8 mouse cellular contexts compared by ENCODE assay signal in genomic region chr12:110843194-110844048, GRCm38 (mm10). TPM values are rescaled to one million over a fixed set of nuclear protein-coding genes. Genes with fewer than 3 reads are reported as not detected.
DNase-seq lines count a peak whose midpoint lies in the region; ATAC-seq and TF ChIP-seq lines count a peak whose summit lies in the region.

No protein-coding gene starts in this region.

- H3K4me3 ChIP-seq in embryonic facial prominence, embryonic 11.5 days (ENCODE audit: low read depth, low read length): peak overlapping the region; percentile 34
- H3K4me3 ChIP-seq in limb, embryonic 14.5 days (replicated peaks; ENCODE audit: low read length): peak overlapping the region; percentile 39
- H3K4me3 ChIP-seq in midbrain, embryonic 15.5 days: peak overlapping the region; percentile 33

- peak; percentile 86 for DNase-seq in 416B (ENCODE audit: low read depth)
- peak; percentile 87 for DNase-seq in adrenal gland, postnatal 25 days
- DNase-seq in embryonic facial prominence, embryonic 11.5 days (ENCODE audit: low spot score): peak; percentile 88
- DNase-seq in heart, adult 11 months: peak; percentile 98
- DNase-seq in kidney, adult 11 months: peak; percentile 78
- peak; percentile 75 for DNase-seq in limb, embryonic 14.5 days (ENCODE audit: low spot score)
- DNase-seq in spleen, adult 12 weeks (ENCODE audit: low spot score): peak; percentile 83

- no peaks in the 10 kb centered on the region for H3K36me3 ChIP-seq in embryonic facial prominence, embryonic 11.5 days (replicated peaks; ENCODE audit: control insufficient read depth, insufficient read depth, low read depth, low read length)
- H3K36me3 ChIP-seq in limb, embryonic 14.5 days (ENCODE audit: control insufficient read depth, insufficient read depth, low read length): no peaks in the 10 kb centered on the region
- H3K36me3 ChIP-seq in midbrain, embryonic 15.5 days (replicated peaks): no peaks in the 10 kb centered on the region

- no peak for TF ChIP-seq POLR2A in limb, embryonic 14.5 days (IDR thresholded peaks at IDR 0.05; ENCODE audit: borderline replicate concordance, extremely low read depth, insufficient read depth, insufficient read length)

- ATAC-seq in embryonic facial prominence, embryonic 11.5 days (replicated peaks; ENCODE audit: insufficient number of reproducible peaks, low FRiP score, low TSS enrichment, low read depth): no peak
- peak; percentile 29; the same call in 1 of the 2 replicates for ATAC-seq in limb, embryonic 14.5 days (ENCODE audit: low FRiP score, low read depth)
- no peak for ATAC-seq in midbrain, embryonic 15.5 days (replicated peaks)

- no peak overlapping the region for H3K27ac ChIP-seq in embryonic facial prominence, embryonic 11.5 days (replicated peaks; ENCODE audit: low read depth, low read length)
- no peak overlapping the region for H3K27ac ChIP-seq in limb, embryonic 14.5 days (replicated peaks; ENCODE audit: low read depth, low read length)
- H3K27ac ChIP-seq in midbrain, embryonic 15.5 days: no peak overlapping the region

- 18% methylated on average over 32 of the region's 32 CpGs for WGBS in embryonic facial prominence, embryonic 11.5 days
- WGBS in limb, embryonic 14.5 days: 21% methylated on average over 32 of the region's 32 CpGs
- WGBS in midbrain, embryonic 15.5 days: 19% methylated on average over 32 of the region's 32 CpGs

- H3K4me1 ChIP-seq in embryonic facial prominence, embryonic 11.5 days (ENCODE audit: control insufficient read depth, insufficient read depth, low read length): peaks cover 4% of the 10 kb centered on the region
- peaks cover 8% of the 10 kb centered on the region; the same call in 1 of the 2 replicates for H3K4me1 ChIP-seq in limb, embryonic 14.5 days (ENCODE audit: control insufficient read depth, insufficient read depth, low read length)
- H3K4me1 ChIP-seq in midbrain, embryonic 15.5 days: peaks cover 35% of the 10 kb centered on the region

- peak overlapping the region; percentile 66 for H3K4me2 ChIP-seq in embryonic facial prominence, embryonic 11.5 days (ENCODE audit: low read depth, low read length)
- H3K4me2 ChIP-seq in limb, embryonic 14.5 days (replicated peaks; ENCODE audit: low read depth, low read length, severe bottlenecking): peak overlapping the region; percentile 58
- H3K4me2 ChIP-seq in midbrain, embryonic 15.5 days: peak overlapping the region; percentile 53

- H3K9ac ChIP-seq in embryonic facial prominence, embryonic 11.5 days (replicated peaks; ENCODE audit: low read length): peak overlapping the region; percentile 53
- H3K9ac ChIP-seq in limb, embryonic 14.5 days (ENCODE audit: low read depth, low read length, severe bottlenecking): no peak overlapping the region
- H3K9ac ChIP-seq in midbrain, embryonic 15.5 days: peak overlapping the region; percentile 32; the same call in 1 of the 2 replicates

- no peaks in the 10 kb centered on the region for H3K9me3 ChIP-seq in embryonic facial prominence, embryonic 11.5 days (replicated peaks; ENCODE audit: control insufficient read depth, low read length)
- no peaks in the 10 kb centered on the region for H3K9me3 ChIP-seq in limb, embryonic 14.5 days (ENCODE audit: control insufficient read depth, low read length)
- H3K9me3 ChIP-seq in midbrain, embryonic 15.5 days: no peaks in the 10 kb centered on the region

- 0 out of 2 replicates have a peak, but pooled peaks cover 2% of the 10 kb centered on the region for H3K27me3 ChIP-seq in embryonic facial prominence, embryonic 11.5 days (ENCODE audit: control insufficient read depth, insufficient read depth, low read length)
- peaks cover 5% of the 10 kb centered on the region; the same call in 1 of the 2 replicates for H3K27me3 ChIP-seq in limb, embryonic 14.5 days (ENCODE audit: control insufficient read depth, insufficient read depth, low read length)
- H3K27me3 ChIP-seq in midbrain, embryonic 15.5 days (replicated peaks): peaks cover 31% of the 10 kb centered on the region

RNA-seq across cellular contexts. Expression of gene Mok, which starts 2.7 kb away (rescaled TPM):
- 1.4 and 1.5 TPM in 2 replicates for total RNA-seq in adrenal gland, postnatal 25 days (2021)
- 7.1 and 7.8 TPM in 2 replicates for polyA plus RNA-seq in embryonic facial prominence, embryonic 11.5 days (2014; fragmentation: Nextera tagmentation; extraction: Ambion mirVana)
- polyA plus RNA-seq in limb, embryonic 14.5 days (2012; rRNA removed): 5.4 and 5.6 TPM in 2 replicates
- polyA plus RNA-seq in limb, embryonic 14.5 days (2014; fragmentation: Nextera tagmentation; extraction: Ambion mirVana): 4.5 and 5.8 TPM in 2 replicates
- 17.0 and 17.2 TPM in 2 replicates for polyA plus RNA-seq in midbrain, embryonic 15.5 days (2015; fragmentation: Nextera tagmentation; extraction: Ambion mirVana)

RNA-seq across cellular contexts. Expression of gene Zfp839, which starts 6.6 kb away (rescaled TPM):
- total RNA-seq in adrenal gland, postnatal 25 days (2021): 16.3 and 17.7 TPM in 2 replicates
- 2.2 and 3.3 TPM in 2 replicates for polyA plus RNA-seq in embryonic facial prominence, embryonic 11.5 days (2014; fragmentation: Nextera tagmentation; extraction: Ambion mirVana)
- polyA plus RNA-seq in limb, embryonic 14.5 days (2012; rRNA removed): 8.7 and 10.0 TPM in 2 replicates
- polyA plus RNA-seq in limb, embryonic 14.5 days (2014; fragmentation: Nextera tagmentation; extraction: Ambion mirVana): 3.9 and 4.8 TPM in 2 replicates
- 3.9 and 4.4 TPM in 2 replicates for polyA plus RNA-seq in midbrain, embryonic 15.5 days (2015; fragmentation: Nextera tagmentation; extraction: Ambion mirVana)

RNA-seq across cellular contexts. Expression of gene Cinp, which starts 45.5 kb away (rescaled TPM):
- 35.8 and 43.9 TPM in 2 replicates for total RNA-seq in adrenal gland, postnatal 25 days (2021)
- polyA plus RNA-seq in embryonic facial prominence, embryonic 11.5 days (2014; fragmentation: Nextera tagmentation; extraction: Ambion mirVana): 82.3 and 92.2 TPM in 2 replicates
- 74.0 and 74.8 TPM in 2 replicates for polyA plus RNA-seq in limb, embryonic 14.5 days (2012; rRNA removed)
- 73.4 and 77.6 TPM in 2 replicates for polyA plus RNA-seq in limb, embryonic 14.5 days (2014; fragmentation: Nextera tagmentation; extraction: Ambion mirVana)
- polyA plus RNA-seq in midbrain, embryonic 15.5 days (2015; fragmentation: Nextera tagmentation; extraction: Ambion mirVana): 76.3 and 85.4 TPM in 2 replicates

RNA-seq across cellular contexts. Expression of gene Tecpr2, which starts 45.6 kb away (rescaled TPM):
- 9.5 and 10.1 TPM in 2 replicates for total RNA-seq in adrenal gland, postnatal 25 days (2021)
- 2.5 and 3.9 TPM in 2 replicates for polyA plus RNA-seq in embryonic facial prominence, embryonic 11.5 days (2014; fragmentation: Nextera tagmentation; extraction: Ambion mirVana)
- polyA plus RNA-seq in limb, embryonic 14.5 days (2012; rRNA removed): 10.1 and 11.4 TPM in 2 replicates
- 3.8 and 4.4 TPM in 2 replicates for polyA plus RNA-seq in limb, embryonic 14.5 days (2014; fragmentation: Nextera tagmentation; extraction: Ambion mirVana)
- 8.9 and 9.4 TPM in 2 replicates for polyA plus RNA-seq in midbrain, embryonic 15.5 days (2015; fragmentation: Nextera tagmentation; extraction: Ambion mirVana)
